Mouse (Mus musculus): ENCODE results near the gene Abtb2.

Abtb2 gene

DNA sequence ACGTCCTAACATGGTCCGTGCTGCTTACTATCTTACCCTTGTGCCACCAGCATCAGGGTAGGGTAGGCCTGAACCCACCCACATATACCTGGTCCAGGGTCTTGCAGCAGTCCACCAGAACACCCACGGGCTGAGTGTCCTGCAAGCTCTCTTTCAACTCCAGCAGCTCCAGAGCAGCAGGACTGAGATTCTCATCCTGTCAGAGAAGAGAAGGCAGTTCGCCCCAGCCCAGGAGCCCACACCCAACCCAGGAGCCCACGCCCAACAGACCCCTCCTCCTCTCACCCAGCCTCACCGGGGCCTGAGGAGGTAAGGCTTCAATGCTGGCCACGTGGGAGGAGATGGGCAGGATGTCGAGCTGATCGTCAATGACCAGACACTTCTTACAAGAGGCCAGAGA is 181.8 kb downstream of the Abtb2 start:
- DNase-seq: no peak

DNA sequence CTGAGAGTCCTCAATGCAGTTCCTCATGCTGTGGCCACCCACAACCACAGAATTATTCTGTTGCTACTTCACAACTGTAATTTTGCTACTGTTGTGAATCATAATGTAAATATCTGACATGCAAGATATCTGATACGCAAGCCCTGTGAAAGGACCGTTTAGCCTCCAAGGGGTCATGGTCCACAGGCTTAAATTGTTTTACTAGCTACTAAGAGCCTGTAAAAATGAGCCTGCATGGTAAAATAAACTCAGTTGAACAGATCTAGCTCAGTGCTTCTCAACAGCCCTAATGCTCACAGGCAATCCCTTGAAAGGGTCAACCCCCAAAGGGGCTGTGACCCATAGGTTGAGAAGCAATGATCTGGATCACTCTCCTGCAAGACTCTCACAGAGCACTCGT is 183.0 kb downstream of the Abtb2 start:
- DNase-seq: no peak

DNA sequence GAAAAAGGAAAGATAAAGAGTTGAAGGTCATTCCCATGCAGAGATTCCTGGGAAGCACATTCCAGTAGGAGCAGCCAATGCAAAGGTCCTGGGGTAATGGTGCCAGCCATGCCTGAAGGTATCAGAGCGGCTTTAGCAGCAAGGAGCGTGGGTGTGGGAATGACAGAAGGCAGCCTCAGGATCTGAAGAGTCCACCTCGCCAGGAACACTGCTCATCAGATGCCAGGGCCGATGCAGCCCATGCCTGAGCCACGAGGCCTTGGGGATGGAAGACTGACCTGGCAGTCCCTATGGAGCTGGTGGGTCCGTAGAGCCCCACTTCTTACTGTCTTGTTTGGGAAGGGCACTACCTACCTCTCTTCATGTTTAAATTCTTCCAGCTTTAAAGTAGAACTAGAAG is 185.7 kb downstream of the Abtb2 start:
- DNase-seq: no peak

DNA sequence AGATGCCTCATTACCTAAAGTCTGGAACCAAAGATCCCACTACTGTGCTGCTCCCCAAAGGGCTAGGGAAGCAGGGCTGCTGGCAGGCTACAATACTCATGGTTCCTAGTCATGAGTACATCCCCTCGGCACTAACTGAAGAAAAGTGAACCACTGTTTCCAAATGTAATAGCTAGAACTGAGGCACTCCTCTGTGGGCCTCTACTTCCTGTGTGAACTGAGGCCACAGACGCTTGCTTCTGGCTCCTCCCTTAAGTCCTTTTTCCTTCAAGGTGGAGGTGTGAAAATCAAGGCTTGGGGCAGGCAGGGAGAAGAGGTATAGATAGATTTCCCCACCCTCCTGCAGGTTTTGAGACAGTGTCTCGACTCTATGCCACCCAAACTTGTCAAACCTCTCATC is 188.5 kb downstream of the Abtb2 start:
- no peak for DNase-seq

DNA sequence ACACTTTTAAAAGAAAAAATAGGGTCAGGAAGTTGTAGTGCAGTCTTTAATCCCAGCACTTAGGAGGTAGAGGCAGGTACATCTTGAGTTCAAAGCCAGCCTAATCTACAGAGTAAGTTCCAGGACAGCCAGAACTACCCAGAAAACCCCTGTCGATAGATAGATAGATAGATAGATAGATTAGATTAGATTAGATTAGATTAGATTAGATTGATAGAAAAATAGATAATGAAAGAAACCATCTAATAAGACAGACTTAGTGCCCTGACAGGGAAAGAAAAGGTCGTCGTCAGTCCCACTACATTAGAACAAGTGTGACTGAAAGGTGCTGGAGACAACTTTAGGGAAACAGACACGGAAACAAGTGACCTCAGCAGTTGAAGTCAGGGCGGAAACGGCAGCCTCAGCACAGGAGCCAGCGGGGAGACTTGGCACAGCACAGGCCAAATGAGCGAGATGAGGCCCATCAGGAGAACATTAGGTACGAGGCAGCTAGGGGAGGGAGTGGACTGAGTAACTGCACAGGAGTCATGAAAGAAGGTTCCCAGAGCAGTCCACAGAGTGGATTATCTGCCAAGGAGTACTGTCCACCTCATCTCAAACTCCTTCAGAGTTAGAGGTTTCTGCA is 189.5 kb downstream of the Abtb2 start:
- no peak for DNase-seq

DNA sequence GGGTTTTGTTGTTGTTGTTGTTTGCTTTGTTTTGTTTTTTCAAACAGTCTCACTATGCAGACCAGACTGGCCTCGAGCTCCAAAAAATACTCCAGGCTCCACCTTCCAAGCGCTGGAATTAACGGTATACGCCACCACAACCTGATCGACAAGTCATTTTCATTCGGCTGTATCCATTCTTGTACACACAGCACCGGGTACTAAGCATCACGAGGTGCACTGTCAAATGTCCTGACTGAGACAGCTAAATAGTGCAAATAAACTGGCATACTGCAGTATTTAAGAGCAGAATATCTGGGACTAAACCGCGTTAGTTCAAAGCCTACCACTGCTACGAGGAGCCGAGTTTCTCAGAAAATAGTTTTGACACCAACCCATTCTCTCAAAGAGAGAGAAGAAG is 194.3 kb downstream of the Abtb2 start:
- no peak for DNase-seq

DNA sequence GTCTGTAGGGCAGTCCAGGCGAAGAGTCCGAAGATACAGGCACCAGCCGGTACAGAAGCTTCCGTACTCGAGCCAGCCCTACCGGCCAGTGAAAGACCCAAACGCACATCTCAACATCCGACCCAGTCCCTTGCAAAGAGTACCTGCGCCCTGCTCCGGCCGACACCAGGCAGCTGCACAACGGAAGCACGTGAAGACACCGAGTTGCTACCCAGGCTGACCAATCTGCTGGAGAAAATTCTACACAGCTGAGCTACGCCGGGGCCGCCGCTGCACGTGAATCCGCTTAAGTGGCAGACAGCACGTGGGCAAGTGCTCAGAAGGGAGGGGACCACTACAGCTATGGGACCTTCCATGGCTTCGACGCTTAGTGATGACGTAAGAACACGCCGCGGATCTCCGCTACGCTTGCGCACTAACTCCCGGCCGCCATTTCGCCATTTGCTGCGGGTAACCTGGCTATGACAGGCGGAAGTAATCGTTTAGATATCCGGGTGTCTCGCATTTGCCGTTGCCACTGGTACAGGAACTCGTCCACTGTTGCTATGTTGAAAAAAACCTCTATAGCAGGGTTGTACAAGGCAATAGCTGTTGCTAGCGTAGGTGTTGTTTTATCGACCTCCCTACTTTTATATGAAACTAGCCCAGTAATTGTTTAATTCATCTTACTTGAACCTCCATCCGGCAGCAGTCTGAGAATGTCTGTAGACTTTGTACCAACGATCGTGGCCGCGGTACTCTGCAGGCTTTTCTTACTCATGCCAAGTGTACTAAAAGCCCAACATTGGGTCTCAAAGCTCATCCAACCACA is 195.0 kb downstream of the Abtb2 start, which contains the start of gene Nat10:
Gene Nat10, minus strand, starts transcription at position 365 of the 811 bp plus-strand sequence.
- peak; percentile 99 for DNase-seq

DNA sequence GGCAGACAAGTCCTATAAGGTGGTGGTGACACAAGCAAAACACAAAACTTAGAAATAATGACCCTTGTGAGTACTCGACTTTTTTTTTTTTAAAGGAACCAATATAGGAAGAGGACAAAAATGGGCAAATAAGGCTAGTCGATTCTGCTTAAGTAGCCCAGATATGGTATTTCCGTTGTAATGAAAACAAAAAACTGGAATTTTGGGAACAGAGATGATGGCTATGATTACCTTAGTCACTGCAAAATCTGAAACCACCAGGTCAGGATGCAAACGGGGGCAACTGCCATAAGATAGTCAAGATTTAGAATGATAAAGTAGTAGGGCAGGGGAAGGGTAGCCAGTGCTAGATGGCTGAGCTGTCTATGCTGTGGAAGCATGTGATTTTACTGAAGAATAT is 195.9 kb downstream of the Abtb2 start:
- DNase-seq: no peak

DNA sequence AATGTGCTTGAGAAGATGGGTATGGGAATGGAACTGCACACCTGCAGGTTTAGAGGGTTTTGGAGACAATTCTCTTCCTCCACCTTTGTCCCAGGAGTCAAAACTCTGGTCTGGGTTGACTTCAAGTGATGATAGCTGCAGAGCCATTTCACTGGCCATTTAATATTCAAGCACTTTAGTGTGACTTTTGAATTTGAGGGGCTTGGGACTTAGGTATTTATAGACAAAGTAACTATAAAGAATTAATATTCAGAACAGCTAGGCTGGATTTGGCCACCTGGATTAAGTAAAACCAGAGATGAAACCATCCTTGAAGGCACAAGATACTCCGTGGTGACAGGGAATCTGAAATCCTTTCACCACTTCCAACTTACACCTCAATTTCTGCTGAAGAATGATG is 196.4 kb downstream of the Abtb2 start:
- DNase-seq: no peak
